Mouse (Mus musculus) brain, embryonic 14.5 days (tissue): Measurements from ENCODE around the gene Gatd1. TPM values are rescaled to one million over a fixed set of nuclear protein-coding genes. Genes with fewer than 3 reads are reported as not detected.

Experiments
- DNase-seq: peaks from one replicate; pipeline ENCODE4 v3.0.0-alpha.2; 2011; ENCODE audit warnings: low read depth
- CTCF ChIP-seq: fragments of 200-500 bp; IDR thresholded peaks from 2 replicates; pipeline ENCODE4 v1.5.1; 2012; ENCODE audit warnings: inconsistent platforms, mild to moderate bottlenecking, moderate library complexity, borderline replicate concordance; ENCODE audit not compliant: insufficient read depth, insufficient read length; ENCODE audit errors: extremely low read depth
- POLR2A ChIP-seq: fragments of 200-500 bp; IDR thresholded peaks from 2 replicates; pipeline ENCODE4 v1.6.1; 2012; ENCODE audit warnings: mild to moderate bottlenecking, inconsistent platforms, borderline replicate concordance; ENCODE audit not compliant: poor library complexity, insufficient read depth, insufficient read length, severe bottlenecking; ENCODE audit errors: extremely low read depth
- polyA plus RNA-seq: library from polyadenylated mRNA; depleted of rRNA; stranded (reverse); fragments of >200 nt; gene quantifications from 2 replicates; pipeline ENCODE4 v1.2.3, GENCODE M21; 2012

Gatd1 gene
- polyA plus RNA-seq, 1 experiment = 70.9 TPM

DNA sequence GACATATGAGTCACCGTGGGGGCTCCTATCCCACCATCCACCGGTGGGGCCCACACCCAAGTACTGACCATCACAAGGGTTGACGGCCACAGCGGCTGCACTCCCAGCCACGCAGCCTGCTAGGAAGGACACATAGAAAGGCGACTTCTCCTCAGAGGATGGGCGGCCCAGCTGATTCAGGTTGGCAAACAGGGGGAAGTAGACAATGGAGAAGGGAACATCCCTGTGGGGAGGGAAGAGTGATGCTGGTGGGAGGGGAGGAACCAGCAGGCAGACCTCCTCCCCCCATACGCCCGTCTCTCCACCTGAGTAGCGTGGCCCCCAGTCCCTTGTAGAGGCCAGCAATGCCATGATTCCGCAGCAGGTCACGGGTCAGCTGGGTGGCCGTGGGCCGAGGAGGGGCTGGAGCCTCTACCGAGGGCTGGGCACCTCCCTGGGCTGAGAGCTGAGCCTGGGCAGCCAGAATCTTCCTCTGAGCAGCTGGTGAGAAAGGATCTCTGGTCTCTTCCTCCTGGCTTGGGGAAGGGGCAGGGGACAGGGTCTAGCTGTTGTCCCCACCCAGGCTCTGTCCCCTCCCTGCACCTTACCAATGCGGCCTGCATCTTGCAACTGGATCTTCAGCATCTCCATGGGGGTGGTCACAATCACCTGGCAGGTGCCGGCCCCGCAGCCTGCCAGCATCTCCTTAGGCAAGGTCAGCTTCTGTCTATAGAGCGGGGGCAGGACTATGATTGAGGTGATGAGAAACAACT lies 17.7 kb upstream of the Gatd1 start:
- no peak for TF ChIP-seq POLR2A
- no peak for TF ChIP-seq CTCF
- no peak for DNase-seq

DNA sequence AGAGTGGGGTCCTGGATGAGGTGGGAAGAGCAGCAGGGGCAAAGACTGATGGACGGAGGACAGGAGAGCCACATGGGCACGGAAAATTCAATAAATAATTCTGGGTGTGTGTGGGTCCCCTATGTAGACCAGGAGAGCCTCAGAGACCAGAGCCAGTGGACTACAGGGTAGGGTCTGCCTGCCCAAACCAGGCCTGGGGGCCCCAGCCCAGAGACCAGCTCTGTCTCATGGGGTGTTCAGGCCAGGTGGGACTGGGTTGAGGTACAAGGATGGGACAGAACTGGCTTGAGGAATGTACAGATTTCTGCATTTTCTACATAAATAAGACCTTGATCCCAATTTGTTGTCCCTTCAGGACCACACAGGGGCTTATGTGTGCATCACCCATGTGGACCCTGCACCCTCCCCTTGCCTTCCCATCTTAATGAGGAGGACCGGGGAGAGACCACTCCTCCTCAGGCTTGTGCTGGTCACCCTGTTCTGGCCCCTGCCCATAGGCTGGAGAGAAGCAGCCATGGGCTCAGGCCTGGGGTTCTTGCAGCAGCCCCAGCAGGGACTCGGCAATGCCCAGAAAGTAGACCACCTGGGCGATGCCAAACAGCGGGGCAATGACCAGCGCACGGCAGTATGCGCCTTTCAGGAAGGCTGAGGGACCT lies 16.8 kb upstream of the Gatd1 start:
- no peak for DNase-seq
- TF ChIP-seq POLR2A (no peak), CTCF (no peak)

DNA sequence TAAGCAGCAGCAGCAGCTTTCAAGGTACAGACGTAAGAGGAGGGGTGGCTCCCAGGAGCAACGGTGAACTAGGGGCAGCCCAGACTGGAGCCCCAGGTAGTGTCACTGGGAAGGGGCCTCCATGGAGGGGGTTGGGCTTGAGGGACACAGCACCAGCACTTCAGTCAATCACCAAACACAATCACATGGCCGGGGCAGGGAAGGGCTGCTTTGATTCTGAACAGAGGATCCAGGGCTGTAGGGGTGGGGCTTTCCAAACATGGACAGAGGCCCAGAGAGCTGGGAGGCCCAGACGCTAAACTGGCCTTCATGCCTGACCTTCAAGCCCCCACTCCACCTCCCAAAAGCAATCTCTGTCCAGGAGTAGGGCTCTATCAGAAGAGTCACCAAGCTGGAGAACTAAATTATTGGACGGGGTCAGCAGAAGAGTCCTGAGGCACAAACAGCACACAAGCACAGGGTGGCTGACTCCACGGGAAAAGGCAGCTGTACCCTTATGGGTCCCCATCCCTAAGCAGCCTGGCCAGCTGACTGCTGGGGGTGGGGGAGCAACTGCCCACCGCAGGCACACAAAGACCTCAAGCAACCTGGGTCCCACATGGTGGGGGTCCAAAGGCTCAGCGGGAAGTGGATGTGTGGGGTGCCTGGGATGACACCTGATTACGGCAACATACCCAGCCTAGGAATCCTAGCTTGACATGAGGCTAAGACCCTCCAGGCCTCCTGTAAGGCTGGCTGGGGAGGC lies 16.1 kb upstream of the Gatd1 start:
- DNase-seq = no peak
- TF ChIP-seq POLR2A (no peak), CTCF (no peak)

DNA sequence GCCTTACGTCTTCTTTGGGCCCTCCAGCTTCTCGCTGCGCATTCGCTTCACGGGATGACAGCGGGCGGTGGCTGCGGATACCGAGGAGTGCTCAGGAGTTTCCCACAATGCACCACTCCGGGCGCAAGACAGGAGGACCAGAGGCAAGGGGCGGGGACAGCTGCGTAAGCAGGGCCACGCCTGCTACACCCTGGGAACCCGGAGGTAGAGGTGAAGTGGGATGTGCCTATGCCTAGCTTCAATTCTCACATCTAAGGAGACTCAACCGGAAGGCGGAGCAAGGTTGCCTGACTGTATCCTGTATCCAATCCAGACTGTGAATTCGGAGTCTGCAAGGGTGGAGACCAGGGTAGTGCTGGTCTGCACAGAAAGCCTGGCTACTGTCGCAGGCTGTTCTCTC lies 15.4 kb upstream of the Gatd1 start, which contains the start of gene Cend1:
Gene Cend1, minus strand, starts transcription at position 182 of the 400 bp plus-strand sequence.
- DNase-seq = peak; percentile 94
- TF ChIP-seq CTCF (no peak), POLR2A (no peak)

DNA sequence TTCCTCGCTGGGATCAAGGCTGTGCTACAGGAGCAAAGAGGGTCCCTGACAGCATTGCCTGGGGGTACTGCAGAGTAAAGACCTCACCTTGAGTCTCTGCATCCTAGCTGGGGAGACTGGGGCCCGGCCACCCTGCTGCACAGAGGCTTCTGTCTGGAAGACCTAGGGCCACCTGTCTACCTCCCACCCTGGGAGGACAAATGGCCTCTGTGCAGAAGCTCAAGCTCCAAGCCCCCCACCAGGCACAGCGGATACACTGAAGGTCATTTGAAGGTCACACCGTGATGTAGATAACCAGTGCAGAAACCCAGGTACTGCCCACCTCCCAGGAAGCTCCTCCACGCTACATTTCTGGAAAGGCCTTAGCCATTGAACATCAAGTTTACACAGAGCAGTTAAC lies 14.8 kb upstream of the Gatd1 start:
- TF ChIP-seq CTCF (no peak), POLR2A (no peak)
- no peak for DNase-seq

DNA sequence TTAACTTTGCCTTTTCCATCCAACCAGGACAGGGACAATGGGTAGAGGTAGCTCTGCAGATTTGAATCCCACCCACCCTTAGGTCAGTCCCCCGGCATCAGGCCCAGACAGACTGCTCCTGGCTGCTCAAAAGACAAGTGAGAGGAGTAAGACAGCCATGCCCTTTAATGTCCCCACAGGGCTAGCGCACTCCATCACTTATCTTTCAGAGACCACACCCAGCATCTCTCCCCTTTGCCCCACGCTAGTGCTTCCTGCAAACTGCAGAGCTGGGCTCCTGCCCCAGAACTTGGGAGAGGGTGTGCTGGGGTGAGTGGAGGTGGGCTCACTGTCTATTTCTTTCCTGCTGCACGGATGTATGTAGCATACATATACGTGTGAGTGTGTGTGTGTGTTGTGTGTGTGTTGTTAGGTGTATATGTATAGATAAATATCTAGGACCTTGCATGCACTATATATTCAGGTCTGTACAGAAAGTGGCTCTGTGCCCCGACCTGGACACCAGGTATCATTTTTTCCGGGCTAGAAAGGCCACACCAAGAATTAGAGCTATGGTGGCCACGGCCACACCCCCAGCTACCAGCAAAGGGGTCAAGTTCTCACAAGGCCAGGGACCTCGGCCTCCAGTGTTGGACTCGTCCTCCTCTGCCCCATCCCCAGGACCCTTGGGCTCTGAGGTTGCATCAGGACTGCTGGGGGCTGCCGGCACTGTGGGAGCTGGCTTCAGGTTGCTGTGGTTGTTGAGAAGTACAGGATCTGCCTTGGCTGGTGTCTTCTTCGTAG lies 13.2 kb upstream of the Gatd1 start:
- DNase-seq = no peak
- TF ChIP-seq CTCF = no peak
- no peak for TF ChIP-seq POLR2A

DNA sequence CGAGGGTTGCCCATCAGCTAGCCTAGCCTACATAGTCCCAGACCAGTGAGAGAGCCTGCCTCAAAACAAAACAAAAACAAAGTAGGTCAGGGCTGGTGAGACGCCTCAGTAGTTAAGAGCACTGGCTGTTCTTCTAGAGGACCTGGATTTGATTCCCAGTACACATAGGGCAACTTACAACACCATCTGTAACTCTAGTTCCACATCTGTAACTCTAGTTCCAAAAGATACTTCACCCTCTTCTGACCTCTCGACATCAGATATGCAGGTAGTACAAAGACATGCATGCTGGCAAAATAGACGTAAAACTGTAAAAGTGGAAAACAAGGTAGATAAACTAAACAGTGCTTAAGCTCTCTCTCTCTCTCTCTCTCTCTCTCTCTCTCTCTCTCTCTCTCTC lies 9.9 kb upstream of the Gatd1 start:
- TF ChIP-seq POLR2A (no peak), CTCF (no peak)
- no peak for DNase-seq

DNA sequence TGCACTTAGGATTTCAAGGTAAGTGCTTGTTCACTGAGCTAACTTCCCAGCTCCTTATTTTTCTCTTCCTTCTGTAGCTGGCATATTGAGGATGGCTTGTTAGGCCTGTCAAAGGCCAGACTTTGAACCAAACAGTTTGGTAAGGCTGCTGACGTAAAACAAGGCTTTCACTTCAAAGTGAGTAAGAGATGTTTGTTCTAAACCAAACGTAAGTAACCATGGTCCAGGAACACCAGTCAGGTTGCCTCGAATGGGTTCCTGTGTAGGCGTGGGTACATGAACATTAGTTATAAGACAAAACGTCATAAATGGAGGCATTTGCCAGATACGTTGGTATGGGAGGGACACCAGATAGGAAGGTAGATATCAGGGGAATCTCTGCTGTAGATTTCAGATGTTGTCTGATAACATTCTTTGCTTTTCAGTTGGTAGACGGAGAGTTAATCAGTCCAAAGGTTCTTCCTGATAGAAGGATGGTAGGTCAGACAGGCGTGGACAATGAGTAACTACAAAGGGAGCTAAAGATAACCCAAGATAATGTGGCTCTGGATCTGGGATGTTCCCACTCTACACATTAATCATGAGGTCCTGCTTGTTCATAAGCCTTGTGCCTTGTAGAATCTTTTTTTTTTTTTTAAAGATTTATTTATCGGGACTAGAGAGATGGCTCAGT lies 6.2 kb upstream of the Gatd1 start:
- TF ChIP-seq CTCF (no peak), POLR2A (no peak)
- no peak for DNase-seq

DNA sequence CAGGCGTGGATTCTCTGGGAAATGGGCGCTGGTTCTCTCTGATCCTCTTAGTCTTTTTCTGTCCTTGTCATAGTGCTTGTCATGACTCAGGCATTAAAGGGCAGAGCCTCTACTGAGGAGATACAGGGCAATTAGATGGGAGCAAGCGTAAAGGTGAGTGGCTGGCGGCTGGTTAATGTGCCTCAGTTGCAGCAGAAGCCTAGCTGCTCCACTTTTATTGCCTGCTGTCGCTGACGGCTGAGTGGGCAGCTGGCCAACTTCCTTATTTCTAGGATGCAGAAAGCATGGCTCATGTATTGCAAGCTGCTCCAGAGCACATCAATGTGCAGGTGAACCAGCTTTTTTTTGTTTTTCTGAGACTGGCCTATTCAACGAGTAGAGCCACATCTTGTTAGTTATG lies 5.0 kb upstream of the Gatd1 start:
- DNase-seq = peak; percentile 69
- TF ChIP-seq CTCF (no peak), POLR2A (no peak)

DNA sequence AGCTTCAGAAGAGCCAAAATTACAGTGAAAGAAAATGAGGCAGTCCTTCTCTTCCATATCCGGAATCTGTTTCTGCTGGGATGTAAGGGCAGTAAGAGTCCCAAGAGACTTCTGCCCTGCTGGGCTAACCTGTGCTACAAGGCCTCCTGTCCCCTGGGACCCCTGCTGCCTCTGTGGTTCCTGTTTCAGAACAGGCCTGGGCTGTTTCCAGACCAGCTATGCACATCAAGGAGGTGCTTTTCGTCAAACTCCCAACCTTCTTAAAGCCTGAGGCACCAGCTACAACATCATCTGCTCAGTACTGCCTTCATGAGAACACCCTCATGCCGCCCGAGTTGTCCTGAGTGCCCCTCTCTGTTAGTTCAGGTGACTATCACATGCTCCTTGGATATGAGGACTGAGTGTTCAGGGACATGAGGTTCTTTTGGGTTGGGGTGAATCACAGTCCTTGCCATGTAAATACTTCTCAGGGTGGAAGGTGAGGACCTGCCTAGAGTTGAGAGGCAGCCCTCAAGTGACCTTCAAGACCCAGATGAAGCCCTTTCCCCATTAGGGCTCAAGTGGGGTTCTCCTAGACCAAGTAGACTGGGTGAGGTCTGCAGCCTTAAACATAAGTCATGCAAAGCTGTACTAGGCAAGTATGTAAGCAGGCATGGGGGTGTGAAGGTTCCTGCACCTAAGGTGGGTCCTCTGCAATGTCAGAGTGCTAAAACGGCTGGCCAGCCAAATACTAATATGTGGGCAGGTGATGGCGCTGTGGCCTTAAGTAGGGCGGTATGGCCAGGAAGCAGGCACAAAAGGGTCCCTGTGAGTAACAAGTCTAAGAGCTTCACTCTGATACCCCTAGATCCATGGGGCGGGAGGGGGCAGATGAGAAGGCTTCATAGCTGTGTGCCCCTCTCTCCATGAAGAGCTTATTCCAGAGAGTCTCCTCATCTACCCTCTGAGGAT lies 4.1 kb upstream of the Gatd1 start:
- TF ChIP-seq POLR2A (no peak), CTCF (no peak)
- no peak for DNase-seq

DNA sequence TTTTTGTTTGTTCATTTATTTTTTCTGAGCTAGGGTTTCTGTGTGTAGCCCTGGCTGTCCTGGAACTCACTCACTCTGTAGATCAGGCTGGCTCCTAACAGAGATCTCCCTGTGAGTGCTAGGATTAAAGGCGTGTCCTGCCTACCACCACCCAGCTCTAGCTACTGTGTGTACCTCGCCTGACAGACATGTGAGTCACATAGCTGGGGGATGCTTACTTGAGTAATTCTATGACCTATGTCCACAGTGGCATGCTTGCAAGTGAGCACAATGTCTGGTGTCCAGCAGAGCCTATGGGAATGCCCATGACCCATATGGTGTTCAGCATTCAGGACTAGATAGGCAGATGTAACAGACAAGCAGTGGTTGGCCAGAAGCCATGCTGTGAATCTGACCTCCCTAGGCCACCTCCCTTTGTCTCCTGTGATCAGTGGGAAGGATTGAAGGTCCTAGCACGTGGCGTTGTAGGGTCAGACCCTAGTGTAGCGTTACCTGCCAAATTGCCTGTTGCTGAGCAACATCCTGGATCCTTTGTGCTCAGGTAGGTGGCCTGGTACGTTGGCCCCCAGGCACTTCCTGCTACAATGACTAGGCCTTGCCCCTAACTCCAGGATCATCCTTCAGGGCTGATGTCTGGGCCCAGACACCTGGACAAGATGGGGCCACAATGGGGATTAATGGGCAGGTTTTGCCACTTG lies 2.4 kb upstream of the Gatd1 start:
- DNase-seq = no peak
- TF ChIP-seq POLR2A = no peak
- TF ChIP-seq CTCF = no peak
